Mouse (Mus musculus) testis, adult 2 months (tissue): ENCODE measurements around the gene Gm6904.

ENCODE experiments used
- CTCF ChIP-seq: fragments of 200-500 bp; IDR thresholded peaks from 2 replicates; pipeline ENCODE4 v1.5.1; 2012; ENCODE audit warnings: low read depth, mild to moderate bottlenecking, inconsistent platforms, low read length, moderate library complexity; ENCODE audit not compliant: control insufficient read depth, insufficient read depth, insufficient replicate concordance
- POLR2A ChIP-seq: fragments of 200-500 bp; IDR thresholded peaks from 2 replicates; pipeline ENCODE4 v1.6.1; 2012; ENCODE audit warnings: low read depth, mild to moderate bottlenecking, inconsistent platforms, low read length, moderate library complexity; ENCODE audit not compliant: control insufficient read depth

- TF ChIP-seq CTCF (no peak), POLR2A (no peak)
These were observed 40.8 kb downstream of the Gm6904 start for GRCm38 (mm10) chr14:59219241-59219640.
